Mouse (Mus musculus): ENCODE results near the gene Alk. TPM values are rescaled to one million over a fixed set of nuclear protein-coding genes. Genes with fewer than 3 reads are reported as not detected.

Gene Alk
- polyA plus RNA-seq, 1 experiment from 2014 or later = 0.03 TPM

GRCm38 (mm10) chr17:72477889-72478405, 126.5 kb downstream of the Alk start:
- Histone ChIP-seq H3K27me3 (ENCODE audit: insufficient read depth, low read length) (no peaks in the 10 kb centered on the region), H3K4me1 (ENCODE audit: insufficient read depth) (no peaks in the 10 kb centered on the region), H3K4me3 (ENCODE audit: low read depth, low read length) (no peak overlapping the region), H3K9ac (no peak overlapping the region), H3K4me2 (no peak overlapping the region), H3K27ac (ENCODE audit: low read depth) (no peak overlapping the region), H3K9me3 (ENCODE audit: low read depth, low read length) (no peaks in the 10 kb centered on the region), H3K36me3 (ENCODE audit: insufficient read depth) (no peaks in the 10 kb centered on the region)
- ATAC-seq (ENCODE audit: insufficient read depth) (no peak), DNase-seq (no peak)
- 56% methylated on average over 5 of the region's 5 CpGs for WGBS
- no peak for TF ChIP-seq CTCF (IDR thresholded peaks at IDR 0.05; ENCODE audit: low read depth)

GRCm38 (mm10) chr17:72476956-72477355, 127.5 kb downstream of the Alk start:
- Histone ChIP-seq H3K4me2 (no peak overlapping the region), H3K27ac (ENCODE audit: low read depth) (no peak overlapping the region), H3K9me3 (ENCODE audit: low read depth, low read length) (no peaks in the 10 kb centered on the region), H3K27me3 (ENCODE audit: insufficient read depth, low read length) (no peaks in the 10 kb centered on the region), H3K36me3 (ENCODE audit: insufficient read depth) (no peaks in the 10 kb centered on the region), H3K4me1 (ENCODE audit: insufficient read depth) (no peaks in the 10 kb centered on the region), H3K4me3 (ENCODE audit: low read depth, low read length) (no peak overlapping the region), H3K9ac (no peak overlapping the region)
- WGBS = 40% methylated on average over 4 of the region's 4 CpGs
- TF ChIP-seq CTCF (IDR thresholded peaks at IDR 0.05; ENCODE audit: low read depth) = no peak
- ATAC-seq (ENCODE audit: insufficient read depth) (no peak), DNase-seq (no peak)

- H3K27me3 ChIP-seq (ENCODE audit: insufficient read depth, low read length) = no peaks in the 10 kb centered on the region
- WGBS = 65% methylated on average over 5 of the region's 5 CpGs
- H3K9me3 ChIP-seq (ENCODE audit: low read depth, low read length) = no peaks in the 10 kb centered on the region
- H3K4me1 ChIP-seq (ENCODE audit: insufficient read depth) = no peaks in the 10 kb centered on the region
- ATAC-seq (ENCODE audit: insufficient read depth) (no peak), DNase-seq (no peak)
- H3K9ac ChIP-seq = no peak overlapping the region
- H3K27ac ChIP-seq (ENCODE audit: low read depth) = no peak overlapping the region
- no peak overlapping the region for H3K4me2 ChIP-seq
- no peak for TF ChIP-seq CTCF (IDR thresholded peaks at IDR 0.05; ENCODE audit: low read depth)
- no peaks in the 10 kb centered on the region for H3K36me3 ChIP-seq (ENCODE audit: insufficient read depth)
- H3K4me3 ChIP-seq (ENCODE audit: low read depth, low read length) = no peak overlapping the region
Observed at GRCm38 (mm10) chr17:72474166-72474565, 130.3 kb downstream of the Alk start.

GRCm38 (mm10) chr17:72448477-72448876, 155.9 kb downstream of the Alk start:
- 74% methylated on average over 4 of the region's 4 CpGs for WGBS
- no peak for TF ChIP-seq CTCF (IDR thresholded peaks at IDR 0.05; ENCODE audit: low read depth)
- ATAC-seq (ENCODE audit: insufficient read depth) (no peak), DNase-seq (no peak)
- H3K4me1 ChIP-seq (ENCODE audit: insufficient read depth) = no peaks in the 10 kb centered on the region
- no peaks in the 10 kb centered on the region for H3K36me3 ChIP-seq (ENCODE audit: insufficient read depth)
- no peak overlapping the region for H3K4me2 ChIP-seq
- H3K4me3 ChIP-seq (ENCODE audit: low read depth, low read length) = no peak overlapping the region
- no peak overlapping the region for H3K9ac ChIP-seq
- no peaks in the 10 kb centered on the region for H3K27me3 ChIP-seq (ENCODE audit: insufficient read depth, low read length)
- H3K9me3 ChIP-seq (ENCODE audit: low read depth, low read length) = no peaks in the 10 kb centered on the region
- no peak overlapping the region for H3K27ac ChIP-seq (ENCODE audit: low read depth)

GRCm38 (mm10) chr17:72445204-72446177, 158.9 kb downstream of the Alk start:
- H3K9me3 ChIP-seq (ENCODE audit: low read depth, low read length) = no peaks in the 10 kb centered on the region
- H3K4me3 ChIP-seq (ENCODE audit: low read depth, low read length) = no peak overlapping the region
- ATAC-seq (ENCODE audit: insufficient read depth) (no peak), DNase-seq (no peak)
- WGBS = 57% methylated on average over 3 of the region's 3 CpGs
- no peak for TF ChIP-seq CTCF (IDR thresholded peaks at IDR 0.05; ENCODE audit: low read depth)
- no peak overlapping the region for H3K4me2 ChIP-seq
- no peaks in the 10 kb centered on the region for H3K4me1 ChIP-seq (ENCODE audit: insufficient read depth)
- H3K27me3 ChIP-seq (ENCODE audit: insufficient read depth, low read length) = no peaks in the 10 kb centered on the region
- H3K36me3 ChIP-seq (ENCODE audit: insufficient read depth) = no peaks in the 10 kb centered on the region
- no peak overlapping the region for H3K9ac ChIP-seq
- H3K27ac ChIP-seq (ENCODE audit: low read depth) = no peak overlapping the region

GRCm38 (mm10) chr17:72417451-72417850, 187.0 kb downstream of the Alk start:
- no peaks in the 10 kb centered on the region for H3K27me3 ChIP-seq (ENCODE audit: insufficient read depth, low read length)
- no peak overlapping the region for H3K9ac ChIP-seq
- DNase-seq = peak; percentile 28
- ATAC-seq (ENCODE audit: insufficient read depth) = no peak
- H3K9me3 ChIP-seq (ENCODE audit: low read depth, low read length) = no peaks in the 10 kb centered on the region
- TF ChIP-seq CTCF (IDR thresholded peaks at IDR 0.05; ENCODE audit: low read depth) = no peak
- 75% methylated on average over 4 of the region's 4 CpGs for WGBS
- no peaks in the 10 kb centered on the region for H3K4me1 ChIP-seq (ENCODE audit: insufficient read depth)
- H3K4me3 ChIP-seq (ENCODE audit: low read depth, low read length) = no peak overlapping the region
- H3K27ac ChIP-seq (ENCODE audit: low read depth) = no peak overlapping the region
- no peak overlapping the region for H3K4me2 ChIP-seq
- no peaks in the 10 kb centered on the region for H3K36me3 ChIP-seq (ENCODE audit: insufficient read depth)

GRCm38 (mm10) chr17:72414676-72415075, 189.8 kb downstream of the Alk start:
- Histone ChIP-seq H3K4me3 (ENCODE audit: low read depth, low read length) (no peak overlapping the region), H3K4me1 (ENCODE audit: insufficient read depth) (no peaks in the 10 kb centered on the region), H3K9me3 (ENCODE audit: low read depth, low read length) (no peaks in the 10 kb centered on the region), H3K27me3 (ENCODE audit: insufficient read depth, low read length) (no peaks in the 10 kb centered on the region), H3K4me2 (no peak overlapping the region), H3K36me3 (ENCODE audit: insufficient read depth) (no peaks in the 10 kb centered on the region), H3K9ac (no peak overlapping the region), H3K27ac (ENCODE audit: low read depth) (no peak overlapping the region)
- TF ChIP-seq CTCF (IDR thresholded peaks at IDR 0.05; ENCODE audit: low read depth) = no peak
- DNase-seq (no peak), ATAC-seq (ENCODE audit: insufficient read depth) (no peak)
